Mouse (Mus musculus): ENCODE data around the gene Usp30.

The Usp30 gene

DNA sequence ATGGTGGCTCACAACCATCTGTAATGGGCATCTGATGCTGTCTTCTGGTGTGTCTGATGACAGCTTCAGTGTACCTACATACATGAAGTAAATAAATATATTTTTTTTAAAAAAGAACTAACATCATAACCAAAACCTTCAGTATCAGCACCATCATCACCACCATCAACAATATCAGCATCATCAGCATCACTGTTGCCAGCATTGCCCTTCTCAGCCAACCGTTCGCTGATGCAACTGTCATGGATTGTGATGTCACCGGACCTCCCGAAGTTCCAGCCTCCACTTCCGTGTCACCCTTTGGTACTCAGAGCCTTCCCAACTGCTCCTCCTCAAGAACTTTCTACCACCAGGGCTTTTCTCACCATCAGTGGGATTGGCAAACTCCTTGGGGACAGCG, at the start of gene Usp30:
TSS of gene Usp30 (plus strand) at position 301 of the 400 bp plus-strand sequence.
- DNase-seq (ENCODE audit: low spot score): no peak

- DNase-seq (ENCODE audit: low spot score): no peak
These were observed 40.9 kb upstream of the Usp30 start for GRCm38 (mm10) chr5:114024390-114024789.

DNA sequence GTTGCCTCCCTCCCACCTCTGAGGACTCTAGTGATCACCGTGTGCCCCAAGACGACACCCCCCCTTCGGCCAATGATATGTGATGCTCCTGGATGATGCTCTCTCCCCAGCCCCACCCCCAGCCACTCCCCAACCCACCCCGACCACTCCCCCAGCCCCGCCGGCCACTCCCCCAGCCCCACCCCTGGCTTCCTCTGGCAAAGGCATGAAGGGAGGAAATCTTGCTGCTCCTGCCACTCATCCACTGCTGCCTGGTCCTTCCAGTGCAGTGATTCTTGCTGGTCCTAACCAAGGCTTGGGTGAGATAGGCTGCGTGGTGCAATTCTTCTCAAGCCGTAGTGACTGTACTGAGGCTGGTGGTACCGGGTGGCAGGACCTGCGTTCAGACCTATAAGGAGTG, 40.4 kb upstream of the Usp30 start:
- no peak for DNase-seq (ENCODE audit: low spot score)

DNA sequence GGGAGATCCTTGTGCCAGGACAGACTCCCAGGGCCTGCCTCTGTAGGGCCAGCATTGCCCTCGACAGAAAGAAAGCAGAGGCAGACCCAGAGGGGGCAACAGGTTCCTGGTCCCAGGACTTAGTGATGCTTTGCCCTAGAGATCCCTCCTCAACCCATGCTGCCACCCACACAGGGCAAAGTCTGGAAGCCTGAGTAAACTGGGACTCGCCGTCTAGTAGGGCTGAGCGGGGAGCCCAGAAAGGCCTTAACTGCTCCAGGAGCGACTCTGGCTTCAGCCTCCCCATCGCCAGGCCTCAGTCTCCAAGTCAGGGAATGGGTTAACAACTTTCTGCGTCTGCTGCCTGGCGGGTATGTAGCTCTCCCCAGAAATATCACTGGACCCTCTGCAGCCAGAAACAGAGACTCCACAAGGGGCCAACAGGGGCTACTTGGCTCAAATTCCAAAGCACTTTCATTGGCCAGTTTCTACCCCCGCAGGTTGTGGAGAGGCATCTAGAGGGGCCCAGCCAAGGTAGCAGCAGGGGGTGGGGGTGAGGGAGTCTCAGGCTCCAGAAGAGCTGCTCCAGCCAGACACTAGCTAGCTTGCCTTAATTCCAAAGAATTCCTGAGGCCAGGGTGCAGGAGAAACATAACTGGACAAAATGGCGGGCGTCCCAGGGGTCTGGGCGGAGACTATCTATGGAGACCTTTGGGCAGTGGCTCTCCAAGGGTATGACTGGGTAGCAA, 37.9 kb upstream of the Usp30 start:
- DNase-seq (ENCODE audit: low spot score): no peak

- DNase-seq (ENCODE audit: low spot score): no peak
These were observed 37.1 kb upstream of the Usp30 start for GRCm38 (mm10) chr5:114028111-114028510.

DNA sequence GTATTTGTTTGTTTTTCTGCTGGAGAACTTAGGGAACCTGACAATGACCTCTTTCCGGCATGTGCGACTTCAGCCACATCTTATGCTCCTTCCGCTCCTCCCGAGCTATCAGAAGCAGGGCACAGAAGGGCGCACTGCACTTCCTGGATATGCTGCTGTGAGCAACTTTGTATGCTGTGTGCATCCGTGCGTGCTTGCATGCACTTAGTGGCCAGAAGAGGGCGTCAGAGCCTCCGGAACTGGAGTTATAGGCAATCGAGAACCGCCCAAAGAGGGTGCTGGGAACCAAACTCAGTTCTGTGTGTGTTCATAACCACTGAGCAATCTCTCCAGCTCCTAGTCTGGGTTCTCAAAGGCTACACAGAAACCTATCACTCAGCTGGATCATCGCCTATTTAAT, 34.6 kb upstream of the Usp30 start:
- DNase-seq (ENCODE audit: low spot score): no peak

DNA sequence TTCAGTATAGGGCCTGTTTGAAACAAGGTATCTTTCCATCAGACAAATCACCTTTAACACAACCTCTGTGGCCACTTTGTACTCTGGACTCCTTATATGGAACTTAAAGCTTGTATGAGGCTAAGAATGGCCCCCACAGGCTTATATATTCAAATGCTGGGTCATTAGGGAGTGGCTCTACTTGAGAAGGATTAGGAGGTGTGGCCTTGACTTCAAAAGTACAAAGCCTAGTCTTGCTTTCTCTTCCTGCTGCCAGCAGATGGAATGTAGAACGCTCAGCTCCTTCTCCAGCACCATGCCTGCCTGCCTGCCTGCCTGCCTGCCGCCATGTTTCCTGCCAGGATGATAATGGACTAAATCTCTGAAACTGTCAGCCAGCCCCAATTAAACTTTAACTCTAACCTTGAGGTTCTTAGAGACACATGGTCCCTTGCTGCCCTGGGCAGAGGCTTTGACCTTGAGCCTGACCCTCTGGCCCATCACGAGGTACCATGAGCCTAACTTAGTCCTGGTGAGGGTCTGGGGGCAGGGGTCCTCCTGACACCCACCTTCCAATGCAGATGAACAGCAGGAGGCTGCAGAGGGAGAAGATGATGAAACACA, 33.0 kb upstream of the Usp30 start:
- no peak for DNase-seq (ENCODE audit: low spot score)

DNA sequence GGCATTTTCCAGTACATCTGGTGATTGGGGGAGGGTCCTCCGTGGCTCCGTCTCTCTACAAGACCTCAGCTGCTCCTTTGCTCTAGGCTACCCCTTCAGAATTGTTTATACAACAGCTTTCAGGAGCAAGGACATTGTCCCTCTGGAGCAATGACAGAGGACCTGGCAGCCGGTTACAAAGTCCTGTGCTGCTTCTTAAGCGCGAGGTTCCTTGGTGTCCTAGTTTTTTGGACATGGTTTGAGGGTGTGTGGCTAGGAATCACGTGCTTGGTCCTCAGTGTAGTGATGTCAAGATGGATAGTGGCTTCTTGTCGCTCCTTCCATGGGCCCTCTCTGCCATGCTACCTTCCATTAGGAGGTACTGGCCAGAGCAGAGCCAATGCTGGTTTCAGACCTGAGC, 30.9 kb upstream of the Usp30 start:
- DNase-seq (ENCODE audit: low spot score): no peak

- DNase-seq (ENCODE audit: low spot score): no peak
These were observed 30.1 kb upstream of the Usp30 start for GRCm38 (mm10) chr5:114035111-114035510.

GRCm38 (mm10) chr5:114040508-114040907, 24.8 kb upstream of the Usp30 start:
- no peak for DNase-seq (ENCODE audit: low spot score)

- DNase-seq (ENCODE audit: low spot score): no peak
These were observed 24.4 kb upstream of the Usp30 start for GRCm38 (mm10) chr5:114040911-114041310.

GRCm38 (mm10) chr5:114041327-114041930, 23.8 kb upstream of the Usp30 start:
- DNase-seq (ENCODE audit: low spot score): no peak

DNA sequence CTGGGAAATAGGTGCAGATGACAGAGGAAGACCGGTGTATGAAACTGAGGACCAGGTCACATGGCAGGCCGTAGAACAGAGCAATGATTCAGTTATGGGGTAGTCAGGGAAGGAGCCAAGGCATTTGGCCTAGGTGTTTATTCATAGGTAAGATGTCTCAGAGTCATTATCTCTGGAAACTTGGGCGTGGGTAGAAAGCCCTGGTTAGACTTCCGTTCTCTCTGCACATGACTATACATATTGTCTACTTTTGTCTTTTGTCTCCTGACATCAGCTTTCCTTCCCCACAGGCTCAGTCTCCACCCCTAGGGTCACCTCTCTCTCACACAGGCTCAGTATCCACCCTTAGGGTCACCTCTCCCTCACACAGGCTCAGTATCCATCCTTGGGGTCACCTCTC, 21.5 kb upstream of the Usp30 start:
- DNase-seq (ENCODE audit: low spot score): no peak

- peak; percentile 48 for DNase-seq (ENCODE audit: low spot score)
These were observed 20.1 kb upstream of the Usp30 start for GRCm38 (mm10) chr5:114045134-114045533.

DNA sequence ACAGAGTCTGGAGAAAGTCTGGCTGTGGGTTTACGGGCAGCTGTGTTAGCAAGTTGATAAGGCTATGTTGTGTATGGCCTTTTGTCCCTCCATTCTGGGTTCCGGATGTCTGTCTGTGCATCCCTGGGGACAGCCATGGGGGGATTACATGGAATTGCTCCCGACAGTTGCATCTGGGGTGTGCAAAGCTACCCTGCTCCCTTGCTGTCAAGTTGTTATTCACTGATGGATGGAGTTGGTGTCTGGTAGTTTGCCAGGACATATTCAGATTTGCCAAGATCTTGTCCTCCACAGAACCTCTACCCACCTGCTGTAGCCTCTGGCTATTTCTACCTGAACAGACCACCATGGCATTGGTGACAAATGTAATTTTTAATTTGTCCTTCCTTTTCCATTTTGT, 19.1 kb upstream of the Usp30 start:
- DNase-seq (ENCODE audit: low spot score): no peak

- DNase-seq (ENCODE audit: low spot score): no peak
These were observed 18.7 kb upstream of the Usp30 start for GRCm38 (mm10) chr5:114046604-114047003.

DNA sequence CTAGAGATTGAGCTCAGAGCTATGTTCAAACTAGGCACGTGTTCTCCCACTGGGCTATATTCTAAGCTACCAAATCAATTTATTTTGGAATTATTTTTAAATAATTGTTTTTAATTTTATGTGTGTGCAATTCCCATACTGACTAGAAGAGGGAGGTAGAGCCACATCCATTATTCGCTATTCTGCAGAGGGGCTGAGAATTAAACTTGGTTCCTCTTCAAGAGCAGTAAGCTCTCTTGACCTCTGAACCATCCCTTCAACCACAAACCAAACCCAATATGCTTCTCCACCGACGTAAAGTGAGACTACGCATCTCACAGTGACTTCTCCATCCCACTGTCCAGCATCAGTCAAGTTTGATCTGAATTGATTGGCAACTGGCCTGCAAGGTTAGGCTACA, 18.1 kb upstream of the Usp30 start:
- no peak for DNase-seq (ENCODE audit: low spot score)

GRCm38 (mm10) chr5:114048731-114049308, 16.4 kb upstream of the Usp30 start:
- DNase-seq (ENCODE audit: low spot score): no peak

DNA sequence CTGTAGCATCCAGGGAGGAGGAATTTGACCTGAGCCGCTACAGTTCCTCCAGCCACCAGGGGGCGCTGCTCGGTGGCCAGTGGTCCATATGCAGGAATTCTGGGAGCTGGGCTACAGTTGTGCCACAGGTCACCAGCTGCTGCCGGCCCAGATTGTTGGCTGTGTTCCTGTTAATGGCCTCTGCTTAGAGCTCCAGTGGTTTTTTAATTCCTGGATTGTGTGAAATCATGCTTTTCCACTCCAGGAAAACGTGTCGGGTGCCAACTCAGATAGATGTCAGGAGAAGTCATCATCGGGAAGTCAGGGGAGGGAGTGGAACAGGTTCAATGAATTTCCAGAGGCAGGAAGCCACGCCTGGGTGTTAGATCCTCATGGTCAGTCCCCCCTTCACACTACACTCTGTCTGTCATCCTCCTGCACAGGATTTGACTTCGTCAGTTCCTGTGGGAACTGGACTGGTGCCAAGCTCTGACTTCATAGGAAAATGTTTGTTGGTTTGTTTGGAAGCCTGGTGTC, 13.0 kb upstream of the Usp30 start:
- DNase-seq (ENCODE audit: low spot score): peak; percentile 93

DNA sequence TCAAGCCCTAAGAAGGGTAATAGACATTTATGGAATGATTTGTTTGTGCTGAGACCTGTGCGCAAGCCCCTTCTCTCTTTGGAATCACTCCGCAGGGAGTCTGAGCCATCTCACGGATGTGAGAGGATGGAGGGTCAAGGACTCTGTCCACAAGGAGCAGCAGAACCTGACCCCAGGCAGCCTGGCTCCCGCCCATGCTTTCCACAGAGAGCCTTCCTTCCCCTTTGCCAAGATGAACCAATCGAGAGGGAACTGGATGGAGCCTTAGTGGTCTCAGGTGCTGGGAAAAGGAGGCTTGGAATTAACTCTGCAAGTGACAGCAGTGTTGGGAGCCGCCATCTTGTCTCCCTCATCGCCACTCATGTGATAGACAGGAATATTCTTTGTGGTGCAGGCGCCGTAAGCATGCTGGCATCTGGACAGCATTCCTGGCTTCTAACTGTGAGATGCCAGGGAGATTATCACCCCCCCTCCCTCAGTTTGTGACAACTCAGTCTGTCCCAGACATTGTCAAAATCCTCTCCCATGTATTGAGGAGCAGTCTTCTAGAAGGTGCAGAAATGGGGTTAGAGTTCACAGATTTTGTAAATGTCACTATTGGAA, 8.0 kb upstream of the Usp30 start:
- DNase-seq (ENCODE audit: low spot score): no peak

- no peak for DNase-seq (ENCODE audit: low spot score)
These were observed 3.6 kb upstream of the Usp30 start for GRCm38 (mm10) chr5:114061675-114062074.

DNA sequence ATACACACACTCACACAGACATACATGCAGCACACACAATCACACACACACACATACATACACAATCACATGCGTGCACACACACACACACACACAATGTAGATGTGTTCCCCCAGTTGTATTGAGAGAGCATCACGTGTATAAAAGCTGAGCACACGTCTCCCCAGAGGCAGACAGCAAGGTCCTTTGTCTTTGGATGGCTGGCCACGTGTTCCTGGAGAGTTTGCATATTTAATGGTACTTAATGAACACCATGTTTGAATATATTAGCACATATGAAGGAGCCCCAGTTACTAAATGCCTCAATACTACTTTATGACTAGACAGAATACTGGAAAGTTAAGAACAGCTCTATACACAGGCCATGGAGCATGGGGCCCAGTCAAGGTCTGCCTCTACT, 1.3 kb upstream of the Usp30 start:
- DNase-seq (ENCODE audit: low spot score): no peak

DNA sequence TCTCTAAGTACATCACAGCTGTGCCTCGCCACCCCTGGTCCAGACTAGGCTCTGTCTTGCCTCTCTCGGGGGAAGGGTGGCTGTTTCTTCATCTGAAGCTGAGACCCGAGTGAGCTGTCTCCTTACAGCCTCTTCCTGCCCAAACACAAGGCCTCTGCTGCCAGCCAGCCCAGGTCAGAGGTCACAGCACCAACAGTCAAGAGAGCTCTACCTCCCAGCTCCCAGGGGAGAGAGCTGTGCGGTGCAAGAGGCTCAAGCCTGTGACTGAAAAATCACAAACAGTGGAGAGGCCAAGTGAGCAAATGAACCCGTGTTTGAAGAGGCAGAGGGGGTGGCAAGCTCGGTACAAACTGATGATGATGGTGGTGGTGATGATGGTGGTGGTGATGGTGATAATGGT, 1.3 kb downstream of the Usp30 start:
- no peak for DNase-seq (ENCODE audit: low spot score)
